ENCODE assay signal across 7 mouse cellular contexts in the genomic region with DNA sequence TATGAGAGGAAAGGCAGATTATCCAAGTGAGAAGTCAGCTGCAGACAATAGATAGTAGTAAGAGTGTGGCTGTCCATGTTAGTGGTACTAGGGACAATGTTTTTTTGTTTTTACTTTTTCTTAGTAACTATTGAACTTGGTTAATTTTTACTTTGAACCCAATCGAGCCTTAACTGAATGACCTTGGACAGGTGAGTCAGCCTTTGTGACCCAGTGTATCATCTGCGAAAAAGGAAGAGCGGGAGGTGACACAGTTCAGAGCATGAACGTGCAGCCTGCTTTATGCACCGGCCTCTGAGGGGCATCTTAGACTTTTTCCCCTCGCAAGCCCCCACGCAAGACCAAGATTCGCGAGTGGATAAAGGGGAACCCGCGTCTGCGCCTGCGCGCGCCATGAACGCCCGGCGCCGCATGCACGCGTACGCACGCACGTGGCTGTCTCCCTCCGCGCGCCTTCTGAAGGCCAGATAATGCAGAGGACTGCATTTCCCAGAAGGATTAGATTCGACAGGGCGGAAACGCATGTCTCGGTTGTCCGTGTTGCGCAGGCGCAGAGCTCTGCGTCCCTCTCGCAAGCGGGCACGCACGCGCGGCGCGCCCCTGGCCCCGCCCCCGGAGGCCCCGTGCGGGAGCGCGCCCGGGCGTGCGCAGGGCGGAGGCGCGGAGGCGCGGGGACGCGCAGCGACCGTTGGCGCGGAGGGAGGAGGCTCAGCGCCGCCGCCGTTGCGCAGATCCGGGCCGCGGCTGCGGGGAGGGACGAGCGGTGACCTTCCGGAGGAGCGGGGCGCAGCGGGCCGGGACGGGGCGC. TPM values are rescaled to one million over a fixed set of nuclear protein-coding genes. Genes with fewer than 3 reads are reported as not detected.
DNase-seq lines count a peak whose midpoint lies in the region; ATAC-seq lines count a peak whose summit lies in the region.

No protein-coding gene starts in this region.

- H3K36me3 ChIP-seq in embryonic facial prominence, embryonic 12.5 days = peaks cover 17% of the 10 kb centered on the region
- H3K36me3 ChIP-seq in limb, embryonic 11.5 days (ENCODE audit: control insufficient read depth, insufficient read depth, low read length) = peaks cover 6% of the 10 kb centered on the region; the same call in 1 of the 2 replicates
- peaks cover 7% of the 10 kb centered on the region; the same call in 1 of the 2 replicates for H3K36me3 ChIP-seq in midbrain, embryonic 14.5 days (ENCODE audit: control insufficient read depth, insufficient read depth, low read length)

- no peaks in the 10 kb centered on the region for H3K27me3 ChIP-seq in embryonic facial prominence, embryonic 12.5 days
- no peaks in the 10 kb centered on the region for H3K27me3 ChIP-seq in limb, embryonic 11.5 days (ENCODE audit: control insufficient read depth, insufficient read depth, low read length)
- no peaks in the 10 kb centered on the region for H3K27me3 ChIP-seq in midbrain, embryonic 14.5 days (ENCODE audit: control insufficient read depth, insufficient read depth, low read length)

- peak overlapping the region; percentile 92 for H3K4me3 ChIP-seq in embryonic facial prominence, embryonic 12.5 days
- peak overlapping the region; percentile 59 for H3K4me3 ChIP-seq in limb, embryonic 11.5 days (ENCODE audit: low read depth, low read length)
- peak overlapping the region; percentile 73 for H3K4me3 ChIP-seq in midbrain, embryonic 14.5 days (replicated peaks; ENCODE audit: low read depth, low read length)

- H3K9me3 ChIP-seq in embryonic facial prominence, embryonic 12.5 days = no peaks in the 10 kb centered on the region
- no peaks in the 10 kb centered on the region for H3K9me3 ChIP-seq in limb, embryonic 11.5 days (ENCODE audit: control insufficient read depth, low read length)
- no peaks in the 10 kb centered on the region for H3K9me3 ChIP-seq in midbrain, embryonic 14.5 days (ENCODE audit: control insufficient read depth, low read length)

- peak overlapping the region; percentile 76 for H3K4me2 ChIP-seq in embryonic facial prominence, embryonic 12.5 days (replicated peaks)
- peak overlapping the region; percentile 86 for H3K4me2 ChIP-seq in limb, embryonic 11.5 days (ENCODE audit: low read depth, severe bottlenecking)
- H3K4me2 ChIP-seq in midbrain, embryonic 14.5 days (ENCODE audit: low read length) = peak overlapping the region; percentile 68

- peak overlapping the region; percentile 97 for H3K9ac ChIP-seq in embryonic facial prominence, embryonic 12.5 days
- H3K9ac ChIP-seq in limb, embryonic 11.5 days (ENCODE audit: low read length) = peak overlapping the region; percentile 90
- H3K9ac ChIP-seq in midbrain, embryonic 14.5 days (replicated peaks; ENCODE audit: low read length) = peak overlapping the region; percentile 94

- peak overlapping the region; percentile 76 for H3K27ac ChIP-seq in embryonic facial prominence, embryonic 12.5 days
- no peak overlapping the region; the same call in 1 of the 2 replicates for H3K27ac ChIP-seq in limb, embryonic 11.5 days (replicated peaks; ENCODE audit: low read depth, low read length)
- H3K27ac ChIP-seq in midbrain, embryonic 14.5 days (replicated peaks; ENCODE audit: low read depth, low read length) = peak overlapping the region; percentile 80

- peaks cover 52% of the 10 kb centered on the region for H3K4me1 ChIP-seq in embryonic facial prominence, embryonic 12.5 days
- peaks cover 36% of the 10 kb centered on the region for H3K4me1 ChIP-seq in limb, embryonic 11.5 days (ENCODE audit: control insufficient read depth, insufficient read depth, low read length)
- peaks cover 45% of the 10 kb centered on the region for H3K4me1 ChIP-seq in midbrain, embryonic 14.5 days (ENCODE audit: control insufficient read depth, insufficient read depth, low read length)

- DNase-seq in adrenal gland, postnatal 25 days = peak; percentile 99
- peak; percentile 100 for DNase-seq in heart, adult 11 months
- DNase-seq in kidney, adult 18-20 months = peak; percentile 99
- DNase-seq in limb, embryonic 11.5 days (ENCODE audit: low spot score) = peak; percentile 98
- peak; percentile 100 for DNase-seq in midbrain, embryonic 14.5 days
- peak; percentile 98 for DNase-seq in spleen, adult 18-20 months

- WGBS in embryonic facial prominence, embryonic 12.5 days = 2% methylated on average over 76 of the region's 81 CpGs
- WGBS in limb, embryonic 11.5 days = 1% methylated on average over 81 of the region's 81 CpGs
- 2% methylated on average over 73 of the region's 81 CpGs for WGBS in midbrain, embryonic 14.5 days

- ATAC-seq in embryonic facial prominence, embryonic 12.5 days (ENCODE audit: insufficient number of reproducible peaks, insufficient read depth, low FRiP score, low TSS enrichment) = 0 out of 2 replicates have a peak, but pooled peaks have one; percentile 11
- peak; percentile 40; the same call in 1 of the 2 replicates for ATAC-seq in limb, embryonic 11.5 days (ENCODE audit: insufficient number of reproducible peaks, low FRiP score, low TSS enrichment, low read depth)
- peak; percentile 81 for ATAC-seq in midbrain, embryonic 14.5 days (ENCODE audit: low FRiP score, low TSS enrichment)

RNA-seq across cellular contexts. Expression of gene Dazap1, which starts 3.3 kb away (rescaled TPM):
- total RNA-seq in adrenal gland, postnatal 25 days (2021) = 111 and 117 TPM in 2 replicates
- polyA plus RNA-seq in embryonic facial prominence, embryonic 12.5 days (2016; fragmentation: Nextera tagmentation; extraction: Ambion mirVana) = 70.7 and 71.8 TPM in 2 replicates
- polyA plus RNA-seq in limb, embryonic 11.5 days (2014; fragmentation: Nextera tagmentation; extraction: Ambion mirVana) = 51.7 and 55.6 TPM in 2 replicates
- polyA plus RNA-seq in midbrain, embryonic 14.5 days (2014; fragmentation: Nextera tagmentation; extraction: Ambion mirVana) = 42.5 and 49.3 TPM in 2 replicates

RNA-seq across cellular contexts. Expression of gene Gamt, which starts 3.7 kb away (rescaled TPM):
- 326 and 398 TPM in 2 replicates for total RNA-seq in adrenal gland, postnatal 25 days (2021)
- polyA plus RNA-seq in embryonic facial prominence, embryonic 12.5 days (2016; fragmentation: Nextera tagmentation; extraction: Ambion mirVana) = 33.8 and 38.6 TPM in 2 replicates
- 18.9 and 20.1 TPM in 2 replicates for polyA plus RNA-seq in limb, embryonic 11.5 days (2014; fragmentation: Nextera tagmentation; extraction: Ambion mirVana)
- polyA plus RNA-seq in midbrain, embryonic 14.5 days (2014; fragmentation: Nextera tagmentation; extraction: Ambion mirVana) = 15.1 and 16.7 TPM in 2 replicates

RNA-seq across cellular contexts. Expression of gene Ndufs7, which starts 15.6 kb away (rescaled TPM):
- 238 and 243 TPM in 2 replicates for total RNA-seq in adrenal gland, postnatal 25 days (2021)
- polyA plus RNA-seq in embryonic facial prominence, embryonic 12.5 days (2016; fragmentation: Nextera tagmentation; extraction: Ambion mirVana) = 260 and 269 TPM in 2 replicates
- polyA plus RNA-seq in limb, embryonic 11.5 days (2014; fragmentation: Nextera tagmentation; extraction: Ambion mirVana) = 266 and 281 TPM in 2 replicates
- 274 and 323 TPM in 2 replicates for polyA plus RNA-seq in midbrain, embryonic 14.5 days (2014; fragmentation: Nextera tagmentation; extraction: Ambion mirVana)

RNA-seq across cellular contexts. Expression of gene Rps15, which starts 27.7 kb away (rescaled TPM):
- total RNA-seq in adrenal gland, postnatal 25 days (2021) = 1,145 and 1,195 TPM in 2 replicates
- 851 and 902 TPM in 2 replicates for polyA plus RNA-seq in embryonic facial prominence, embryonic 12.5 days (2016; fragmentation: Nextera tagmentation; extraction: Ambion mirVana)
- 1,071 TPM in 2 replicates for polyA plus RNA-seq in limb, embryonic 11.5 days (2014; fragmentation: Nextera tagmentation; extraction: Ambion mirVana)
- 622 and 707 TPM in 2 replicates for polyA plus RNA-seq in midbrain, embryonic 14.5 days (2014; fragmentation: Nextera tagmentation; extraction: Ambion mirVana)

RNA-seq across cellular contexts. Expression of gene Apc2, which starts 31.2 kb away (rescaled TPM):
- 1.4 and 3.2 TPM in 2 replicates for total RNA-seq in adrenal gland, postnatal 25 days (2021)
- polyA plus RNA-seq in embryonic facial prominence, embryonic 12.5 days (2016; fragmentation: Nextera tagmentation; extraction: Ambion mirVana) = 18.3 and 21.7 TPM in 2 replicates
- 4.5 and 5.0 TPM in 2 replicates for polyA plus RNA-seq in limb, embryonic 11.5 days (2014; fragmentation: Nextera tagmentation; extraction: Ambion mirVana)
- 241 and 259 TPM in 2 replicates for polyA plus RNA-seq in midbrain, embryonic 14.5 days (2014; fragmentation: Nextera tagmentation; extraction: Ambion mirVana)

Comparison
In these comparisons a context has a peak if more than half of its experiments do, and no peak if none do; other contexts are left out.
1. ATAC-seq: peak in every context shown above with its lines; median percentile 81 in midbrain, embryonic 14.5 days; 40 in limb, embryonic 11.5 days; 11 in embryonic facial prominence, embryonic 12.5 days.